Mouse (Mus musculus): ENCODE results near the gene Wdr5b.

Gene Wdr5b

DNA sequence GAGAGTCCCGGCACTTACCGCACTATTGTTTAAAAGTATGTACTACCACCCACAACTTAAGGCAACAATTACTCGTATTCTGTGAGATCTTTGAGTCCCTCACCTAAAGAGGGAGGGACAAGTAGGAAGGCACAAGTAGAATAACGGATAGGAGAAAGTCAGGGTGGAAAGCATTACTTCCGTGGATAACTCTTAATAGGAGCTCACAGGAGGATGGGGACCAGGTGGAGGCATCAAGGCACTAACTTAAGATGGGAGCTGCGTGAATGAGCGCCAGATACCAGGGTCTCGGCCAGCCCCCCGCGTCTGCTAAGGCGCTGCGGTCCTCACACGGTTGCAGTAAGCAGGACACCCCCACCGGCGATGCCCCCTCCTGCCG is 30.1 kb downstream of the Wdr5b start:
- no peak for DNase-seq (ENCODE audit: low spot score)

DNA sequence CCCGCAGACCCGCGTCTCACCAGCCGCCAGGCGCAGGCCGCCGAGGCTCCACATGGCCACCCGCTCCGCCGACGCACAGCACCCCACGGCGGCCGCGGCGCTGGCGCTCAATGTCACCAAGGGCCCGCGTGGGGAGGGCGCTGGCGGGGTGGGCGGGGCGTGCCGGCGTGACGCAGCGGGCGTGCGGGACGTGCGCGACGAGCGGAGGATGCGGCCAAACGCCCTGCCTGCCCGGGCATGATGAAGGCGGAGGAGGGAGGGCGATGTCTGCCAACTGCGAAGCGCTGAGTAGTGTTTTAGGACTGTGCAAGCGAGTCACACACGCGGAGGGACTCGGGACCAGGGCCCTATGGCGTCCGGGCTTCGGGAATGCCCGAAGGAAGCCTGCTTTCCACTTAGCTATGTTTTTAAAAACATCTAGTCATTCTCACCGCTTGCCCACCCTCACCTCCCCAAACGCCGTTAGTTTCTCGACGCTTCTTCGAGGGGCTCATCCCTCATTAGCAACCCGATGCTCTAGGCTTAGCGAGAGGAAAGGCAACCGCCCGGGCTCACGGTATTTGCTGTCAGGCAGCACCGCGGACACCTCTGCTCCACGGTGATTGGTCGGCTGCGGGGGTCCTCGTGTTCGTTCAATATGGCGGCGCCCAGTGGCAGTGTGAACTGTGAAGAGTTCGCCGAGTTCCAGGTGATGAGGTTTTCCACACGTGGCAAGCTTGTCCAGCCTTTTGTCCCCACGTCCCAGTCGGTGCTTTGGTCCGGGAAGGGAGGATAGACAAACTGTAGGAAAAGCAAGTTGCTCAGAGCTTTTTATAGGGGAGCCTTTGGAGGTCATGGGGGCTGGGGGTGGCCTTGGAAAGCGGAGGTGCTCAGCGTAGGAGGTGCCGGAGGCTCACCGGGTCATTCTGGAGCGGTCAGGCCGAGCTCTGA is 30.7 kb downstream of the Wdr5b start, which contains the start of the genes Fam162a and Ccdc58:
Gene Fam162a (minus strand): TSS at position 145 of the 930 bp plus-strand sequence.
Gene Ccdc58 (plus strand): TSS at position 236 of the 930 bp plus-strand sequence.
- peak; percentile 93 for DNase-seq (ENCODE audit: low spot score)

DNA sequence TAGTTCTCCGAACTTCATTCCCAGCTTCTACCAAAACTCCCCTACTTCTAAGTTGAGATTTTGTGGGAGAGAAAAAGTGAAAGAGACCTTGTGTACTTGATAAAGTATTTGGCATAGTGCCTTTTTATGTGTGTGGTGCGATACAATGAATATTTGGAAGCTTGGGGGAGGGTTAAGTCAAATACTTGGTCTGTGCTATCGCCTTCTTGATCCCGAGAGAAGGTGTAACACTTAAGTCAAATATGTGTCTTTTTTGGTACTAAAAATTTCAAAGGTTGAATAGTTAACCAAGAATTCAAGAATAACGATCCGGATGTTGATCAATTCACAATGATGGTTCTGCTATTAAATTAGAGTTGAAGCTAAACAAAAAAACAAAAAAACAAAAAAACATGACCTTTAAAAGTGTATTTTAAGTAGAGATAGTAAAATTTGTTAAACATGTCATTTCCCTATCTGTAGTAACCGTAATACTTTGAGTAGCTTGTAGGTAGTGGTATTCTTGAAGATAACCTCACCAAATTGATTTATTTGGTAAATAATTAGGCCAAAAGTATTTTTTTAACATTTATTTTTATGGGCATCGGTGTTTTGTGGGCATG is 31.5 kb downstream of the Wdr5b start:
- DNase-seq (ENCODE audit: low spot score): no peak

DNA sequence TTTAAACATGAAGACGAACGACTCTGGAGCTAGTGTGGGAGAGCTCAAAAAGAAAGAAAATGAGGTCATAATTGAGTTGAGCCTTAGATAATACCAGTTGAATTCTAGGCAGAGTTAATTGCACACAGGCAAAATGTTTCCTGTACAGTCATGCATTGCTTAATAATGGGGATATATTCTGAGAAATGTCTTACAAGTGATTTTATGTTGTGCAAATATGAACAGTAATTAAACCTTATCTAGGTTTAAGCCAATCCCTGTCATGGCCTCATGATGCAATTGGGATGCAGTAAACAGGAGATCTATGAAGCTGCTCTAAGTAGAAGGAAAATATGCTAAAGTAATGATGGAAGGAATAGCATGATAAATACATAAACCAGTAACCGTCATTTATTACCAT is 33.8 kb downstream of the Wdr5b start:
- DNase-seq (ENCODE audit: low spot score): no peak

DNA sequence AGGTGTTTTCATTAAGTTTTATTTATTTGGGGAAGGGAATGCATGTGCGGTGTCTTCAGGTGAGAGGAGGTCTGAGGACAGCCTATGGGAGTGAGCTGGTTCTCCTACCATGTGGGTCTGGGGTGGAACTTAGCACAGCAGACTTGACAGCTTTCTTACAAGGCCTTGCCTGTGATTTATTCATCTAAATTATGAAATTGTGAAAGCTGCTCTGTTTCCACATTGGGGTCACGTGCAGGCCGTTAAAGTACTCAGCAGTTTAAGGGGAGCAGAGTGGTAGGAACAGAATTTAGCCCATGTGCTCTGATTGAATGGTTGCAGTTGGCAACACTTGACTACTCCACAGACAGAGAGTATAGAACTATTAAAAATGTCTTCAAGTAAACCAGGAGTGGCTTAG is 38.9 kb downstream of the Wdr5b start:
- DNase-seq (ENCODE audit: low spot score): no peak

DNA sequence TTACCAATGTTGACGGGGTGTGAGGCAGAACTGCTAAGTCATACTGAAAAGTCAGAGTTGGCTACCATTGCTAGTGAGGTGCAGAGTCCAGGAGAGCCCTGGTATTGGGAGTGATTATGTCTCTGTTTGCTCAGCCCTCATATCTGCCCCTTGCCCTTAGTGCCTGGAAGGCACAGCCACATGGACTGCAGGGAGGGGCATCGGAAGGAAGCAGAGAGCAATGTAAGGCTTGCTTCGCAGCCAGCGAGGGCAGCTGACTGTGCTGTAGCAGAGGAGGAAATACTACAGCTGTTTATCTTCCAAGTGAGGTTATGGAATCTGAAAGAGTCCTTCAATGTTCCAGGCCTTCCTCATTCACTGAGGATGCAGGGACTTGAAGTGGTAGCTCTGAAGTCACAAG is 46.9 kb downstream of the Wdr5b start:
- no peak for DNase-seq (ENCODE audit: low spot score)

DNA sequence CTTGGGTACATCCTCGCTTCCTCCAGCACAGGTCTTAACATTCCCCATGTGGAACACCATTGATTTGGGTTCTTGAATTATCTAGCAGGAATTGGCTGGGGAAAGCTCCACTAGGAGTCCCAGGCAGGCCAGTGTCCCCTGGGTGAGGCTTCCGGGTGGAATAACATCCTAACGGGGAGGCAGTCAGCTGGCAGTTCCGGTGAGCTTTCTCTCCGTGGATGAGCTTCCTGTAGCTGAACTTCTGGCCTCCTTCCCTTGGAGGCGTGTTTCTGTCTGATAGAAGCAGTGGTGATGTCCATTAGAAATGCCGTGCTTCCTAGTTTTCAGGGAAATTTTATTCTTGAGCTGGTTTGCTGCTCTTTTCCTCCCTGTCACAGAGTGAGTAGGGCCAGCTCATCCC is 48.1 kb downstream of the Wdr5b start:
- DNase-seq (ENCODE audit: low spot score): no peak

DNA sequence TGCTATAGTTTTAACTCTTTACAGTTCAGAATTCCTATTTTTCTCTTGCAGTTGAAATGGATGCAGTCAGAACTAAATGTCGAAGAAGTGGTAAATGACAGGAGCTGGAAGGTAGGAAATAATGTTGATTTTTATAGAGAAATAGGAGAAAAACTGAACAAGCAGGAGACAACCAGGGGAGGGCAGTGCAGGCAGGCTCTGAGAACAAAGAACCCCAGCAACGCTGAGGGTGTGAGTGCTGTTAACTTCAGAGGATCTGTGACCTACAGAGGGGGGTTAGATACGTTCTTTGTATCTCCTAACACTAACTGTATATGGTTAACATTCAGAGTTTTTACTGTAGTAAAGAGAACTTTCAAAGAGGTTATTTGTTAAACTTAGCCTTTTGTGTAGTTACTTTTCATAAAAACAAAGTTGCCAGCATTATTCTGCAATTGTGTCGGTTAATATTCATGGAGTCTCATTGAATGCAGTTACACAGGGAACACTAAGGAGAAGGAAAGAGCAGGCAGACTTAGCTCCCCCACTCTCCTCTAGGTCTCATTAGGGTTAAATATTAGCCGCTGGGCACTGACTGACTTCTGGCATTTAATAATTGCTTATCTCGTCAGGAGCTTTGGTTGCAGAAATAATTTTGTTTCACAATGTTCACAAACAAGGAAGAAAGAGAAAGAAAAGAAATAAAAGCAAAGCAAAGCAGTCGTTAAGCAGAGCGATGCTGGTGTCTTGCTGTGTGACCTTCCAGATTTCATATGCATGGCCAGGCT is 49.0 kb downstream of the Wdr5b start:
- DNase-seq (ENCODE audit: low spot score): no peak

DNA sequence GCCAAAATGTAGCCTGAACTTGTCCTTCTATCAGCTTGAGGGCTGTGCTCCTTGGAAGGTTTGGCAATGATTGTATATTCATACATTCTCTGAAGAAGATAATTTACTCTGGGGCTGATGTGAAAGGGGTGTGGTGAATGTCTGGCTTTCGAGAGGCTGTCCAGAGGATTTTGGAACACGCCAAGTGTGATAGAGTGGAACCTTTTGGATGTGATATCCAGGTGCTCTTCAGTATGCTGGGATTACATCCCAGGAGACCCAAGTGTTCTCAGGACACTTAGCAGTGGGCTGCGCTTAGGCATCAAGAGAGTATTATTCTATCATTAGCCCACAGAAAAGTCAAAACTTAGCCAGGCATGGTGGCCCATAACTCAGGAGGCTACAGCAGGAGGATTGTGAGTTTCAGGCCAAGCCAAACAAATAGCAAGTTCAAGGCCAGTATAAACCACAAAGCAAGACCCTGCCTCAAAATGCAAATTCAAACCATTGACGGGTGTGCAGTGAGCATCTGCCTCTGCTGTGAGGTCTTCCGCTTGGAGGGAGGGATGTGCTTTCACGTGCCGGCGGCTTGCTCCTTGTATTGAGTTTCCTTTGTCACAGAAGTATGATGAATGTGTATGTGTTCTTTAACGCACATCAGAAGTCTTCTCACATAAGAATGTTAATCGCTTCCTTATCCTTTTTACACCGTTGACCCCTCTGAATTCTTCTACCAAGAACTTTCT is 50.0 kb downstream of the Wdr5b start:
- DNase-seq (ENCODE audit: low spot score): no peak
